Mouse (Mus musculus) urinary bladder, postnatal 36 days (tissue): Measurements from ENCODE around the gene Dapk1.

ENCODE experiments used
- DNase-seq, 2 experiments: peaks; one replicate each; pipeline ENCODE4 v3.0.0; 2022; ENCODE audit warnings: low spot score in 2 of 2, mixed read lengths in 1 of 2

Dapk1 gene

GRCm38 (mm10) chr13:60662493-60663177 lies 60.9 kb downstream of the Dapk1 start:
- no peak for DNase-seq

DNA sequence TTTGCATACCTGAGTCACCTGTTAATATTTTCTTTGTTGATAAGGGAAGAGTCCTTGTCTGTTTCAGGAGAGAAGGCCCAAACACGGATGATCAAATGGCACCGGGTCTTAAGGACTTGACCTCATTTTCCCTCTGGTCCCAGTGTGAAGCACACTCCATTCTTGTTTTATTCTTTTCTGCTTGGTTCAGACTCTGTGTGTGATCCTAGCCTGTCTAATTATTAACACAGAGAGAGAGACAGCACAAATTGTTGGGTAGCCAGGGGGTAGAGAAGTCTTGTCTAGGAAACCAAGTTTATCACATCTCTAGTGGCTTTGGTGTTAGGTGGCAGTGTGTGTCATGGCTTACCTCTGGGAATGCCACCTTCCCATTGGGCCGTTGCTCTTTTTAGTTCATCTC lies 62.3 kb downstream of the Dapk1 start:
- no peak for DNase-seq

- no peak for DNase-seq
Observed at GRCm38 (mm10) chr13:60664816-60665215, 63.1 kb downstream of the Dapk1 start.

DNA sequence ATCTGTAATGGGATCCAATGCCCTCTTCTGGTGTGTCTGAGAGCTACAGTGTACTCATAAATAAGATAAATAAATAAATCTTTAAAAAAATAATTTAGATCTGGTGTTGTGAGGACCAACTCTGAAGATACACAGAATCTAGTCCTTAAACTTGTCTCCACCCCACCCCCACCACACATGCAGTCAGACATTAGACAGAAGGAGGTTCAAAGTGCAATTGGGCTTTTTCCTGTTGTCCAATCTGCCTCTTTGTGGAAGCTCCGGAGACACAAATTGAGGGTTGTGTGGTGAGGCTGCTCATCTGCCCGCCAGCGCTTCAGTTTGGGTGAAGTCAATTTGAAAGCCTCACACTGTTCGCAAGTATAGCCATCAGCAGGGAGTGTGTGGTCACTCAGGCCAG lies 63.7 kb downstream of the Dapk1 start:
- DNase-seq: no peak

DNA sequence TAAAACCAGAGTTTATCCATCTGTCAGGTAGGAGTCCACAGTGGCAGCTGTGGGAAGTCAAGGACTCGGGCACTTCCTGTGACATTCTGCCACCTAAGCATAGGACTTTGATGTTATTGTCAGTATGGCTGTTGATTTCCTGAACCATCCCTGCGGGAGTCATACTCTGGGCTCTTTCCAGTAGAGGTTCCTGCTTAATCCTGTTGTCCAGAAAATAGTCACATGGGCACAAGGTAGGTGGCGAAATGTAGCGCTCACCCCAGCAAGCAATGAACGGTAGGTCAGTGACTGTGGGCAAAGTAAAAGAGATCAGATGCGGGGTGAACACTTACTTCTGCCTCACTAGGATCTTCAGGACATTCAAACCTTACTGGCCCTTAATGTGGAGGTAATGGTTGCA lies 66.3 kb downstream of the Dapk1 start:
- DNase-seq: no peak

DNA sequence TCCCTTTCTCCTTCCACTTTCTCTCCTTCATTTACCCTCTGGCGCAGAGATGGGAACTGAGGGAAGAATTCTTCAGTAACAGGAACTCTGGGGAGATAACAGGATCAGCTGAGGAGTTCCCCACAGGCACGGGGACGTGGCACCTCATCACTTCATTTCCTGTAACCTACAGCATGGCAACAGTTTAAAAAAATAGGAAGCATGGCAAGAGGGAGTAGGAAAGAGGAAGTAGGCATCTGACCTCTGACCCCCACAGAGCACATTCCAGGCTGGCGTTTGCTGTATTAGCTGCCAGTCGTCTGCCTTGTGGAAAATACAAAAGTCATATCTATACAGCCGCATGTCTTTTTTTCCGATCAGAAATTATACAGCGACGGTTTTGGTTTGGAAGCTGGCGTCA lies 68.9 kb downstream of the Dapk1 start:
- no peak for DNase-seq

- DNase-seq: no peak
Observed at GRCm38 (mm10) chr13:60671235-60671634, 69.5 kb downstream of the Dapk1 start.

DNA sequence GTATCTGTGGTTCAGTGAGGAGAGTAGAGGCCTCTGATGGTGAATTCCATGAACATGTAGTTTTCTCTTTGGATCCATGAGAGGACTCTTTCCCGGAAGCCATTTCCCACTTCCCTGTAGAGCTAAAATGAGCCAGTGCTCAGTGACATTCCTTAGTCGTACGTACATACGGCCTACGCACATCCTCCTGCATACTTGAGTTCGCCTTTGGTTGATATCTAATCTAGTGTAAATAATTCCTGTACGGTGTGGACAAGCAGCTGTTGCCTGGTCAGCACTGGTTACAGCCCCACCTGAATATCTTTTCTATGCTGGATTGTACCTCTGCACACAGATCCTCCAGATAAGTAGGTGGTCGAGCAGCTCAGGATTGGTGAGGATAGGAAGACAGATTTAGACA lies 70.5 kb downstream of the Dapk1 start:
- DNase-seq: no peak

DNA sequence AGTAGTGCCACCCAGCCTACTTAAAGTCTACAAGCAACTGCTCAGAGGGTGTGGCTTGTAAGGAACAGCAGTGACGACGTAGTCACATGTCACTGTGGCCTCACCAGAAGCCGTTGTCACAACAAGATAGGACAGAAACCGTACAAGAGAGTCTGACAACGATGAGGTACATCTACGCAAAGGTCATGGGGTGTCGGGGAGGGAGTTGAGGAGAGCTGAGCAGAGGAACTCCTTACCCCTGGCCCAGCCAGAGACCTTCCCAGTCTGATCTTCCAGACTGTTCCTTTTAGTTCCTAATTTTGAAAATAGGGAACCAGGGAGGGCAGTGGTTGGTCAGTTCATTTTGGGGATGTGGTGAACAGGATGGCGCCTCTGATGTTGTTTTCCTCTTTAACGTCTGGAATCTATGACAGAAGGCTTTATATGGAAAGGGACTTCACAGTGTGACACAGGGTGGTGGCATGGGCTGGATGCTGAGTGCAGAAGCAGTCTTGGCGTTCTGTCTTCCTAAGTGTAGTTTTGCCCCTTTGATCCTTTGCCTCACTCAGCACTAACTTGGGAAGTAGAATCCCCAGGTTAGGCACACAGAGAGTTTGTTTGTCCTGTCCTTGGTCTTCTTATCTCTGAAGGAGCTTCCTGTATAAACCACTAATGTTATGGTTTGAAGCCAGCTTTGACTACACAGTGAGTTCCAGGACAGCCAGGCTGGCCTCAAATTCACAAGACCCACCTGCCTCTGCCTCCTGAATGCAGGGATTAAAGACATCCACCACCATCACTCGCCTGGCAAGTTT lies 71.3 kb downstream of the Dapk1 start:
- no peak for DNase-seq

DNA sequence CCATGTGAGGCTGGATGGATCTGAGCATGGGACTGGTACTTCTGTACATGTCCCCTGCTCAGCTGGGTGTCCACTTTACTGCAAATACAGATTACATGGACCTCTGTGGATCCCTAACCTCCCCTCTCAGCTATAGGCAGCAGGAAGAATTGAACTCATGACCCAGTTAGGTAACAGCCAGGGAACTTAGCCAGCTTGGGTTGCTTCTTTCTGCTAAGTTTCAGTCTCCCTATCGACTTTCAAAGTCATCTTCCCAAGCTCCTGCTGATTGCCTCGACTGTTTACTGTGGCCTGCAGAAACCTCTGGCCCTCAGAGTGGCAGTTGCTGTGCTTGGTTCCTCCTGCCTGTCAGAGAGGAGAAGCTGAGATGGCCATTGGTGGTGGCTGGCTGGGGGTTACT lies 72.6 kb downstream of the Dapk1 start:
- no peak for DNase-seq

DNA sequence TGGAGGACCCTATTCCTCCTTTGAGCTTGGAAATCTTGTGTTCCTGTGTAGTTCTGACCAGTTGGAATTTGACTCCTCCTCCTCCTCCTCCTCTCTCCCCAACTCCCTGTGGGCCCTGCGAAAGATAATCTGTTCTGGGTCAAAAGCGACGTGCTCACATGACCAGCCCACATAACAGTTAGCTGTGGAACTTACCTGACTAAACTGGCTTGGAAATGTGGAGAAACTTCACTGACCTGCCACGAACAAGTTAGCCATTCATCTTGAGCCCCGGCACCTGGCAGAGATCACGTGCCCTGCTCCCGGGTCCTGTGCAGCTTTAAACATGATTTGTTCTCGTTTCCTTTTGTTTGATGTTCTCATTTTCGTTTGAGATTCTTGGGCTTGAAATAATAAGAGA lies 73.2 kb downstream of the Dapk1 start:
- DNase-seq: no peak

GRCm38 (mm10) chr13:60675416-60675815 lies 73.7 kb downstream of the Dapk1 start:
- no peak for DNase-seq

GRCm38 (mm10) chr13:60678912-60679311 lies 77.2 kb downstream of the Dapk1 start:
- DNase-seq: no peak

DNA sequence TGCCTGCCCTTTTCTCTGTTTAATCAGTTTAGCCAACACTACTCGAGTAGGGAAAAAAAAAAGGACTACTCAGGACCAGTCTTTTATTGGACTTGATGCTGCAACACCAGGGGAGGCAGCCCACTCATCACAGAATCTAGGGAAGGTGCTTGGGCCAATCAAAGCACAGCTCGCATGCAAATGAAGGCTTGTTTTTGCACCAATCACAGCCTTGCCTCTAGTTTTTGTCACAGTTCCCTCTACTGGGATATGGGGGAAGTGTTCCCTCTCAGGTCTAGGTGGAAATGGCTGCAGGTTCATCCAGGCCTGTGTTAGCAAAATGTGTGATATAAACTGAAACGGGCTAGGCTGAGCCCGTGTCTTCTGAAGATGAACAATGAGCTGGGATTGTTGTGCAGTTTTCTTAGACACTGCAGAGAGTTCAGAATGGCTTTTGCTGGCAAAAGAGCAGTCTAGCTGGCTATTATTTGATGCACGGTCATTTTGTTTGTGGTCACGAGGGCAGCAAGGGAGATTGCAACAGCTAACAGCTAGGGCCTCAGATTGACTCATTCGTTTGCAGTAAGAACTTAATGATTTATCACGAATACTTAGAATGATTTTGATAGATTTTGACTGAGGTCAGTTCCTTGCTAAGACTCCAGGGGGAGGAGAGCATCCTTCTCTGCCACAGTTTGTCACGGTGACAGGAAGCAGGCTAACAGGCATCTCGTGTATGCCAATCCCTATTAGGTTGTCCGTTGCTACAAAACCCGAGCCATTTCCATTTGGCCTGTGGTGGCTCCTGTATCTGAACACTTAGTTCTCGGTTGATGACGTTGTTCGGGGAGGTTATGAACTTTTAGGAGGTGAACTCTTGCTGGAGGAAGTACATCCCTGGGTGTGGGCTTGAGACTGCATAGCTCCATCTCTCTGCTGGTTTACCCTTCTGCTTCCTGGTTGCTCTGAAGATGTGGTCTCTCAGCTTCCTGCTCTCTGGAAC lies 81.3 kb downstream of the Dapk1 start:
- no peak for DNase-seq

DNA sequence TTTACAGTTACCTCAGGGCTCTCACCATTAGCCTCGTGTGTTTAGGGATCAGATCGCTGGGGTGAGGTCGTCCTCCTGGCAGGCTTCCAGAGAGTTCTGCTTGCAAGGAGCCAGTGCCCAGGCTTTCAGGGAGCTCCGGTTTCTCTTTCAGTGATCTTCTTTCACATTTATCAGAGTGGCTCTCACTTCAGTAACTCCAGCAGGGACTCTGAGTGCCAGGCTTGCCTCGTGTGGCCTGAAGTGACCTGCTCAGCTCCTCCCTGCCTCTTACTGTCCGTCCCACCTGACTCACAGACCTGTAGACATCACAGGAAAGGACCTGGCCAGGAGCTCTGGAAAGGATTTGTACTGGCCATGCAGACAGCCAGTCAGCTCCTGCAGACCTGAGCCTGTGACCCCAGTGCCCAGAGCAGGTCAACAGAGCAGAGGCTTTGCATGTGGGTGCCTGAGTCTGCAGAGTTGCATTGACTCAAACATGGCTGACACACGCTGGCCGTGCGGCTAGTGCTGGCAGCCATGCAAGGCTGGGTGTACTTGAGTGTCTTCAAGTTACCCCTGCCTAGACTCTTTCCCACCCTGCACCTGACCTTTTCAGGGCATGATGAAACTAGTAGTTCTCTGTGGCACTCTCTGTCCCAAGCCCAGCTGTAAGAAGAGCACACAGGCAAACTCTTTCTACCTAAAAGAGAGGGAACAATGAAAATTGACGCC lies 82.5 kb downstream of the Dapk1 start:
- no peak for DNase-seq

- no peak for DNase-seq
Observed at GRCm38 (mm10) chr13:60684806-60685205, 83.1 kb downstream of the Dapk1 start.

DNA sequence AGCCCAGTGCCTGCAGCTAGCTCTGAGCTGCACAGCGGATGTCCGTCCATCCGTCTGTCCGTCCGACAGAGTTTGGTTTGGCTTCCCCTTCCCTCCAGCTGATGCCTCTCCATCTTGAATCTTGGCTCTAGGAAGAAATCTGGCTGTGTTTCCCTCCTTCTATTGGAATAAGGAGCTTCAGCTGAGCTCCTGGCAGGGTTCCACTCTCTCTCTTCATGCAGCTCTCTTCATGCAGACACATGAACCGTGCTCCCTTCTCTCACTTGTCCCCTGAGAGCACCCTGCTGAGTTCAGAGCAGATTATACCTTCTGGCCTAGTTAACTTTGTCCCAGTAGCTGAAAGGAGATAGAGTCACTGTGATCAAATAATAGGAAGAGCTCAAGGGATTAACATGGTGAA lies 83.5 kb downstream of the Dapk1 start:
- DNase-seq: no peak

DNA sequence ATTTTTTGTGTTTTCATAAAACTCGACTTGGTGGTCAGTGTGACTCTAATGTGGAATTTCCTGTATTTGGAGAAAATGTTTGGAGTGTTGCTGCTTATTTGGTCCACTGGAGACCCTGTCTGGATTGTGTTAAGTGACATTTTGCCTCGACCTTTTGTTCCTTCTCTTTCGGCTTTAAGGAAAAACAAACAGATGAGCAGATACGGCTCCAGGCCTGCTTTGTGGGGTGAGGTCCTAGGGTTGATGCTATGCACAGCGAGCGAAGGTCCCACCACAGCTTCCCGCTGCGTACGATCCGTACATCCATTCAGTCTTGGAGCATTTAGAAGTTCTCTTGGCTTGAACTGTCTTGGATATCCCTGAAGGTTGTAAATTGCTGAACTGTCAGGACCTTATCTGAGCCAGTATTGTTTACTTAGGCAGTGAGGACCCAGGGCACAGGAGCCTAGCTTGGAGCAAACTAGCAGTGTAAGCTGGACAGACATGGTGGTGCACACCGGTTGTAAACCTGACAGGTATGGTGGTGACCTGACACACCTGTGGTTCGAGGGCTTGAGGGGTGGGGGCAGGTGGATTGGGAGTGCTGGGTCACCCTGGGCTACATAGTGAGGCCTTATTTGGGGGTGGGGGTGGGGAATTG lies 84.4 kb downstream of the Dapk1 start:
- DNase-seq: no peak

DNA sequence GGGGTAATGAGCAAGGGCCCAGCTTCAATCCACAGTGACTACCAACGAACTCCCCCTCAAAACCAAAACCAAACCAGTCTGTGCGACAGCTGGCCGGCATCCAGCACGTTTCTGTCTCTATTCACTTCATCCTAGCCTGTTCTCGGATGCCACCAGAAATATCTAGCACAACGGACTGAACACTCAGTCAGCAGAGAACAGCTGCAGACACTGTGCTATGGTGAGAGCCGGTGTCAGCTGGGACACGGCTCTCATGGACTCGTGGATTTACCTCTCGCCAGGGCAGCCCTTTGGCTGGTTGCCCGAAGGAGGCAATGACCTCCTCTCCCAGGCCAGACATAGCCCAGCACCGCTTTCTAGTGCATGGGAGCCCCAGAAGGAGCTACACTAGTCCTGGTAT lies 85.2 kb downstream of the Dapk1 start:
- no peak for DNase-seq

DNA sequence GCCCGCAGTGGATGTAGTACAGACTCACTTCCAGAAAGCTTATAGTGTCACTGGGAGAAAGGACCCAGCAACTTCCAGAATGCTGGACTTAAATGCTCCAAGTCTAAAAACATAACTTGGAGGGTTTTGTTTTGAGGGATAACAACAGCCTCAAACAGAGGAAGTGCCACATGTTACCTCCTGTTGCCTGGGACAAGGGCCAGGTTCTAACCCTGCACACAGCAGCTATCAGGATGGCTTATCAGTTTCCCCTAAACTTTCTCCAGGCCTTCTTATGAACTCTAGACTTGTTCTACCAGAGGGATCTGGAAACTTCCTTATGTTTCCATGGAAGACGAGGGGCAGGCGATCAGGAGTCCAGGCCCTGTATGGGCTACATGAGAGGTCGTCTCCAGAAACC lies 85.7 kb downstream of the Dapk1 start:
- no peak for DNase-seq

- no peak for DNase-seq
Observed at GRCm38 (mm10) chr13:60687891-60688290, 86.1 kb downstream of the Dapk1 start.
